Mouse (Mus musculus): ENCODE measurements around the gene Olfr352. TPM values are rescaled to one million over a fixed set of nuclear protein-coding genes. Genes with fewer than 3 reads are reported as not detected.

Olfr352 gene
- not detected for polyA plus RNA-seq (2017; shearing (Covaris generic))

DNA sequence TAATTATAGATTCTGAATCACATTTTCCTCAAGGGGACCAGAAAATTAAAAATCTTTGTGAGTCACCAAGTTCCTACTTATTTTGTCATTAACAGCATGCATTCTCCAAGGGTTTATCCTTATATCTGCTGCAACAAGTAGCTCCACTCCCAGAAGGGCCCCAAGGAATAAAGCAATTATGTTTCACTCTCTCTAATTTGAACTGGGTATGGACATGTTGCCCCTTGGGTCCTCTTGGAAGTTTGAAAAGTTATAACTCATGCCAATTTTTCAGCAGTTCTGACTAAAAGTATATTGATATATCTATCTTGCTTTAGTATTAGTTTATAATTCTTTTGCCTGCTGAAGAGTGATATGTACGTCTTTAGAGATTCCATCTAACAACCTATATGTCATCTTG, at the start of gene Olfr352:
Gene Olfr352, plus strand, starts transcription at position 301 of the 400 bp plus-strand sequence.
- no peak for ATAC-seq

DNA sequence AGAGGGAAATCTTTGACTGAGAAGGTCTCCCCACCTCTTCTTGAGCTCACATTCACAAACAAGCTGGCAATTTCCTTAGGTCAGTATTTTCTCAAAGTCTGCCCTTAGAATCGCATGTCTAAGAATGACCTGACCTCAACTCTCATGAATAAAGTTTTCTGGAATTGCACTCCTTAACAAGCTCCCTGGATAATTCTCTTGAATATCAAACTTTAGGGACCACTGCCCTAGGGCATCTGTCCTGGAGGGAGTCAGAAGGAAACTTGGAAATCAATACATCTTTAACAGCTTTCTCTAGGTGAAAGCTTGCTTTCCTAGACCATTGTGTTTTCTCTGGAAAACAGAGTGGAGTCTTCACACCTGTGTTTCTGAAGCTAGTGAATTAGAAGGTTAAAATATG, 22.2 kb upstream of the Olfr352 start, which contains the start of gene Olfr350:
Gene Olfr350, plus strand, starts transcription at position 301 of the 400 bp plus-strand sequence.
- ATAC-seq = no peak

DNA sequence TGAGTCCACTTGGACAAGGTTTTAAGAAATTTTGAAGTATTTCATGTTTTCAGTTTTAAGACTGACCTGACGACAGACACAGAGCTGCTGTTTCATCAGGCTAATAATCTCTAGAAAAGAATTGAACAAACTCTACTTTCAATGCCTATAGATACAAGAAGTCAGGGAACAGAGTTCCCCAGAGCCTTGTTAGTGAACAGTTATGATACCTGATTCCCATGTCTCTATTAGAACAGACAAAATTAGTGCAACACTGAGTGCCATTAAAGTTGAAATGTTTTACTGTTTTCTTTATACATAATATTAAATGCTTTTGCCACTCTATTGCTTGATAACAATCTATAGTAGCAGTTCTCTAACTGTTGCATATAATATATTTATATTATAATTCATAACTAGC, 5.7 kb upstream of the Olfr352 start, which contains the start of gene Olfr351:
Gene Olfr351, minus strand, starts transcription at position 101 of the 400 bp plus-strand sequence.
- ATAC-seq = no peak

DNA sequence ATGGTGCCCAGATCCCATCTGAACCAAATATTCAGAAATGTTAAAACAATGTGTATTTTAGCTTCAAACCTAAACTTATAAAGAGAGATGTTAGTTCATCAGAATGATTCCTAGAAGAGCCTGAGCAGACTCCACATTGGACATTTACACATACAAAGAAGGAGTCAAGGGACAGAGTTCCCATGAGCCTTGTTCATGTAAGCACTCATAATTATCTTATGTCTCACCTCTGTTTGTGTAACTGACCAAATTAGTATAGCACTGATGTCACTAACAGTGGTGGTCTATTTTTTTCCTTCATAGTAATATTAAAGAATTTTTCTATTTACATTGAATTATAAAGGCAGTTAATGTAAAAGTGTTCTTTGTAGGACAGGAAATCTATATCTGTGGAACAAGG, 24.6 kb downstream of the Olfr352 start, which contains the start of gene Olfr353:
Gene Olfr353, minus strand, starts transcription at position 101 of the 400 bp plus-strand sequence.
- no peak for ATAC-seq

DNA sequence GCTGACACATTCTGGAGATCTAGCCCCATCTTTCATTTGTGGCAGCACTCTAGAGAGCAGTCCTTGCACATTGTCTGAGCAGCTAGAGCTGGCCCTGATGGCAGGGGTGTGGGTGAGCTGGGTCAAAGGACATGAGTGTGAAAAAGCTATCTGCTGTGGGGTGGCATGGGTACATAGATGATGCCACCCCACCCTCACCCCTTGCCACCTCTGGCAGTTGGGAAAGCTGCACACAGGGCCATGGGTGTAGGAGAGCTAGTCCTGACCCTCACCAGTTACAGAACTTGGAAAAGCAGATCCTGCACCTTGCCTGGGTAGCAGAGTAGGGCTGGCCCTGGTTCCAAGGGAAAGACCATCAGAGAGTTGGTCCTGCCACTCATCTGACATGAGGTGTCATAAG, 28.9 kb downstream of the Olfr352 start:
- no peak for ATAC-seq

DNA sequence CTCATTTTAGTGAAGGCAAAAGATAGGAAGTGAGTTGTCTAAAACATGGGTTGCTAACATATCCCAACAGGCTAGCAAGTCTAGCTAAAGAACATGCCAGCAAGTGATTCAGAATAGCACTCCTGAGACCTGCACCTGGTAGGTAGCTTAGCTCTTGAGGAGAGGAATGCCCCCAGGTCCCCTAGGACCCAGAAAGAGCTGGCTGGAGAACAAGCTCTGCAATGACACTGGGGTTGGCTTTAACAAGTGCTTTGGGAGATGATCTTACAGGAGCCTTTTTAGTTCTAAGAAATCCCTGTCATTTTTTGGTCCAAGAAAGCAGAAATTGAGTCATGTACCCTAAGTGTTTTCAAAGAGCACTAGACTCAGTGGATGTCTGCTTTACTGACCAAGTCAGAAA, 37.1 kb downstream of the Olfr352 start, which contains the start of gene Olfr354:
Gene Olfr354, plus strand, starts transcription at position 301 of the 400 bp plus-strand sequence.
- no peak for ATAC-seq

Other genes with a start within 250 kb of the Olfr352 start
- gene Olfr345, start 228.4 kb upstream of the Olfr352 start, polyA plus RNA-seq (2017; shearing (Covaris generic)) = not detected
- under 1 TPM in 1 of 2 experiments, not detected in 1; 0.29 TPM for gene Olfr346, start 182.7 kb upstream of the Olfr352 start, polyA plus RNA-seq (2017; shearing (Covaris generic))
- gene Olfr347, start 136.6 kb upstream of the Olfr352 start, polyA plus RNA-seq (2017; shearing (Covaris generic)) = not detected
- not detected for gene Olfr348, start 84.2 kb upstream of the Olfr352 start, polyA plus RNA-seq (2017; shearing (Covaris generic))
- not detected for gene Olfr50, start 77.9 kb upstream of the Olfr352 start, polyA plus RNA-seq (2017; shearing (Covaris generic))
- gene Olfr3, start 51.4 kb upstream of the Olfr352 start, polyA plus RNA-seq (2017; shearing (Covaris generic)) = not detected
- gene Olfr350, start 22.1 kb upstream of the Olfr352 start, polyA plus RNA-seq (2017; shearing (Covaris generic)) = not detected
- not detected for gene Olfr351, start 5.8 kb upstream of the Olfr352 start, polyA plus RNA-seq (2017; shearing (Covaris generic))
- gene Olfr353, start 24.5 kb downstream of the Olfr352 start, polyA plus RNA-seq (2017; shearing (Covaris generic)) = not detected
- gene Olfr354, start 37.2 kb downstream of the Olfr352 start, polyA plus RNA-seq (2017; shearing (Covaris generic)) = not detected
- gene Olfr355, start 60.4 kb downstream of the Olfr352 start, polyA plus RNA-seq (2017; shearing (Covaris generic)) = under 1 TPM in 1 of 2 experiments, not detected in 1; 0.15 TPM
- gene Olfr356, start 68.7 kb downstream of the Olfr352 start, polyA plus RNA-seq (2017; shearing (Covaris generic)) = not detected
- gene Olfr357, start 125.4 kb downstream of the Olfr352 start, polyA plus RNA-seq (2017; shearing (Covaris generic)) = not detected
- gene Olfr358, start 140.9 kb downstream of the Olfr352 start, polyA plus RNA-seq (2017; shearing (Covaris generic)) = not detected
- not detected for gene Olfr360, start 197.3 kb downstream of the Olfr352 start, polyA plus RNA-seq (2017; shearing (Covaris generic))
- gene Olfr361, start 220.8 kb downstream of the Olfr352 start, polyA plus RNA-seq (2017; shearing (Covaris generic)) = not detected
- gene Olfr362, start 249.4 kb downstream of the Olfr352 start, polyA plus RNA-seq (2017; shearing (Covaris generic)) = not detected